Mouse (Mus musculus) liver, embryonic 14.5 days (tissue): ENCODE results near the gene Mrap. TPM values are rescaled to one million over a fixed set of nuclear protein-coding genes. Genes with fewer than 3 reads are reported as not detected.

Experiments used
- ATAC-seq: fragments of 200-750 bp; cut with Nextera tagmentation; 2 replicates; pipeline ENCODE4 v1.8.0; 2017; ENCODE audit warnings: moderate number of reproducible peaks, mild to moderate bottlenecking, moderate library complexity; ENCODE audit not compliant: insufficient read depth
- DNase-seq, 3 experiments: peaks; one replicate each; pipeline ENCODE4 v3.0.0-alpha.2; 2012 to 2013; ENCODE audit warnings: low read depth in 3 of 3, low spot score in 3 of 3
- H3K27ac ChIP-seq: fragments of 300-500 bp; sonication (generic); 2 replicates; pipeline ENCODE4 v1.5.1; 2014; ENCODE audit warnings: moderate library complexity, mild to moderate bottlenecking, control low read depth, inconsistent platforms
- H3K27me3 ChIP-seq: fragments of 300-500 bp; sonication (generic); 2 replicates; pipeline ENCODE4 v1.6.1; 2014; ENCODE audit warnings: mild to moderate bottlenecking, low read length, moderate library complexity; ENCODE audit not compliant: control insufficient read depth, insufficient read depth
- H3K36me3 ChIP-seq: fragments of 300-500 bp; sonication (generic); replicated peaks from 2 replicates; pipeline ENCODE4 v1.6.1; 2014; ENCODE audit warnings: low read depth; ENCODE audit not compliant: control insufficient read depth, insufficient read depth
- H3K4me1 ChIP-seq, 2 experiments: fragments of 200-500 bp in 1 of 2; fragments of 300-500 bp in 1 of 2; sonication (generic) in 1 of 2; replicated peaks; 2 replicates each; pipeline ENCODE4 v1.6.1; 2012 to 2014; ENCODE audit warnings: antibody characterized with exemption in 1 of 2, inconsistent platforms in 1 of 2, low read length in 1 of 2; ENCODE audit not compliant: control insufficient read depth in 2 of 2, insufficient read depth in 2 of 2
- H3K4me2 ChIP-seq: fragments of 300-500 bp; sonication (generic); 2 replicates; pipeline ENCODE4 v1.6.1; 2014; ENCODE audit warnings: low read depth, mild to moderate bottlenecking, control low read depth, moderate library complexity
- H3K4me3 ChIP-seq, 2 experiments: fragments of 200-500 bp in 1 of 2; fragments of 300-500 bp in 1 of 2; sonication (generic) in 1 of 2; 2 replicates each; pipeline ENCODE4 v1.5.1; 2012 to 2014; ENCODE audit warnings: low read depth in 2 of 2, low read length in 2 of 2, mild to moderate bottlenecking in 2 of 2, control low read depth in 1 of 2, inconsistent platforms in 1 of 2, moderate library complexity in 1 of 2; ENCODE audit not compliant: insufficient read depth in 1 of 2
- H3K9ac ChIP-seq: fragments of 300-500 bp; sonication (generic); replicated peaks from 2 replicates; pipeline ENCODE4 v1.6.1; 2014; ENCODE audit warnings: mild to moderate bottlenecking, control low read depth, moderate library complexity
- H3K9me3 ChIP-seq: fragments of 300-500 bp; sonication (generic); 2 replicates; pipeline ENCODE4 v1.6.1; 2016; ENCODE audit warnings: low read length, mixed read lengths; ENCODE audit not compliant: control insufficient read depth
- CTCF ChIP-seq: IDR thresholded peaks from 2 replicates; pipeline ENCODE4 v1.5.1; 2016; ENCODE audit warnings: antibody characterized with exemption, low read depth, control low read depth
- EP300 ChIP-seq: IDR thresholded peaks from 2 replicates; pipeline ENCODE4 v1.6.1; 2016; ENCODE audit warnings: antibody characterized with exemption, low read depth
- WGBS: fragments of 180-500 bp; shearing (Covaris S2); extraction: QIAGEN DNeasy Blood & Tissue Kit; methylation state at CpG from one replicate; pipeline ENCODE4 v1.1.7; 2014; ENCODE audit not compliant: insufficient replicate concordance; 5-methylcytosine and 5-hydroxymethylcytosine counted together
- polyA plus RNA-seq, 2 experiments: library from polyadenylated mRNA; depleted of rRNA in 1 of 2; stranded (reverse) in 1 of 2; unstranded in 1 of 2; fragments of >200 nt; fragmentation: Nextera tagmentation in 1 of 2; extraction: Ambion mirVana in 1 of 2; gene quantifications; 2 replicates each; pipeline versions ENCODE4 v1.2.1 to v1.2.3; 2012 to 2014

Gene Mrap
- polyA plus RNA-seq, 2 experiments = 45.1 to 53.6 TPM

DNA sequence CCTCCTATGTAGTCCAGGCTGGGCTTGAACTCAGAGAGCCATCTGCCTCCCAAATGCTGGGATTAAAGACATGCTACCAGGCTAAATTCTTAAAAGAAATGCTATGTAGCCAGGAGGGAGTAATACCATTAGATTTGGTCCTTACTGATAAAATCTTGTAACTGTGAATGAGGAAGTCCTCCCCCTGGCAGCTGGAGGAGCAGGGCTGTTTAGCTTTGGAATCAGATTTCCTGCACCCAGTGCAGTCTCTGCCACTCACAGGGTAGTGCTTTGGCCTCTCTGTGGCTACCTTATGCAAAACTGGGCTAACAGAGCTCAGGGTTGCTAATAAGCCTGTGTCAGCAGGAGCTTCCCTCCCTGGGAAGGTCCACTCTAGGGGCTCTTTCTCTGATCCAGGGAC lies 56.7 kb downstream of the Mrap start:
- H3K27ac ChIP-seq = no peak overlapping the region
- TF ChIP-seq EP300 = no peak
- TF ChIP-seq CTCF = no peak
- H3K4me2 ChIP-seq = no peak overlapping the region
- H3K27me3 ChIP-seq = no peaks in the 10 kb centered on the region
- no peak overlapping the region for H3K9ac ChIP-seq
- H3K4me1 ChIP-seq = no peaks in the 10 kb centered on the region
- H3K9me3 ChIP-seq = no peaks in the 10 kb centered on the region
- ATAC-seq = no peak
- no peak overlapping the region for H3K4me3 ChIP-seq
- peaks cover 8% of the 10 kb centered on the region; the same call in 1 of the 2 replicates for H3K36me3 ChIP-seq
- no peak for DNase-seq

DNA sequence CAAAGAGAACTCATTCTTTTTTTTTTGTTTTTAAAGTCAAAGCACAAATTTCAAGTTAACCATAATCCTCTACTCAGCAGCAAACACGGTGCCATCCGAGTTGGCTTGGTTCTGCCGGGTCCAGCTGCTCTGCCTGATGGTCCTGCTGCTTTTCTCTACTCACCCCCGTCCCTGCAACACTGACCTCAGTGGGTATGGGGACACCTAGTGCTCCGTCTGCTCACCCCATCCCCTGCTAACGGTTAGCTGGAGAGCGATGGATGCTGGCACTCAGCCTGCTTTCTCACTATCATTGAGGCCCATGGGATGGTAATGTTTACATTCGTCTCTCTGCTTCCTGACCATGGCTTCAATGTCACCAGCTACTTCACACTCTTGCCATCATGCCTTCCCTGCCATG lies 60.4 kb downstream of the Mrap start:
- no peak overlapping the region for H3K4me2 ChIP-seq
- peaks cover 13% of the 10 kb centered on the region; the same call in 1 of the 2 replicates for H3K36me3 ChIP-seq
- H3K27me3 ChIP-seq = no peaks in the 10 kb centered on the region
- no peak overlapping the region for H3K27ac ChIP-seq
- DNase-seq (no peak), ATAC-seq (no peak)
- TF ChIP-seq CTCF (no peak), EP300 (no peak)
- no peaks in the 10 kb centered on the region for H3K4me1 ChIP-seq
- H3K4me3 ChIP-seq = no peak overlapping the region
- 81% methylated on average over 8 of the region's 8 CpGs for WGBS
- H3K9ac ChIP-seq = no peak overlapping the region
- H3K9me3 ChIP-seq = no peaks in the 10 kb centered on the region

DNA sequence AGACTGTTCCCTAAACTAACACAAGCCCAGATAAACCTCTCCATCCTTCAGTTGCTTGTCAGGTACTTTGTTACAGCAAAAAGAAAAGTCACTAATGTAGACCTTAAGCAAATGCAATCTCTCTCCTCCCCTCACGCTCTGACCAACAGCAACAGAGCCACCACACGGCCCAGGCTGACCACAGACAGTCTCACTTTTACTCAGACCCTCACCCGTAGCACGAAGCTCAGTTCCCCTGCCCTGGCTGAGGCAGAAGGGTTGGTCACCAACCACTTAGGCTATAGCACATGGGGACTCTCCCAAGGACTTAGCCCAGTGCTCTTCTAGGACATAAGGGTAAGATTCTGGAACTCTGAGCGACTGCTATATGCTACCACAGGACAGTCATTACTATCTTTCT lies 60.8 kb downstream of the Mrap start:
- H3K4me3 ChIP-seq = no peak overlapping the region
- no peak overlapping the region for H3K4me2 ChIP-seq
- TF ChIP-seq CTCF (no peak), EP300 (no peak)
- no peak overlapping the region for H3K27ac ChIP-seq
- WGBS = 74% methylated on average over 5 of the region's 5 CpGs
- ATAC-seq (no peak), DNase-seq (no peak)
- no peaks in the 10 kb centered on the region for H3K9me3 ChIP-seq
- no peaks in the 10 kb centered on the region for H3K4me1 ChIP-seq
- H3K27me3 ChIP-seq = no peaks in the 10 kb centered on the region
- H3K9ac ChIP-seq = no peak overlapping the region
- peaks cover 13% of the 10 kb centered on the region; the same call in 1 of the 2 replicates for H3K36me3 ChIP-seq

Other genes with a start within 250 kb of the Mrap start
- 23.4 and 31.1 TPM in 2 replicates for gene Mis18a, start 10.8 kb upstream of the Mrap start, polyA plus RNA-seq (2012; rRNA removed)
- 46.7 and 52.9 TPM in 2 replicates for gene Mis18a, start 10.8 kb upstream of the Mrap start, polyA plus RNA-seq (2014; fragmentation: Nextera tagmentation; extraction: Ambion mirVana)
- gene Urb1, start 72.2 kb downstream of the Mrap start, polyA plus RNA-seq (2012; rRNA removed) = 2.9 and 3.6 TPM in 2 replicates
- gene Urb1, start 72.2 kb downstream of the Mrap start, polyA plus RNA-seq (2014; fragmentation: Nextera tagmentation; extraction: Ambion mirVana) = 5.0 and 6.1 TPM in 2 replicates
- gene Eva1c, start 88.5 kb downstream of the Mrap start, polyA plus RNA-seq (2012; rRNA removed) = 0.11 and 0.14 TPM in 2 replicates
- 0.15 and 0.23 TPM in 2 replicates for gene Eva1c, start 88.5 kb downstream of the Mrap start, polyA plus RNA-seq (2014; fragmentation: Nextera tagmentation; extraction: Ambion mirVana)
- gene Cfap298, start 196.9 kb downstream of the Mrap start, polyA plus RNA-seq (2012; rRNA removed) = 6.4 and 11.5 TPM in 2 replicates
- 18.4 and 21.9 TPM in 2 replicates for gene Cfap298, start 196.9 kb downstream of the Mrap start, polyA plus RNA-seq (2014; fragmentation: Nextera tagmentation; extraction: Ambion mirVana)